22 mouse cellular contexts compared by ENCODE assay signal in the genomic region with DNA sequence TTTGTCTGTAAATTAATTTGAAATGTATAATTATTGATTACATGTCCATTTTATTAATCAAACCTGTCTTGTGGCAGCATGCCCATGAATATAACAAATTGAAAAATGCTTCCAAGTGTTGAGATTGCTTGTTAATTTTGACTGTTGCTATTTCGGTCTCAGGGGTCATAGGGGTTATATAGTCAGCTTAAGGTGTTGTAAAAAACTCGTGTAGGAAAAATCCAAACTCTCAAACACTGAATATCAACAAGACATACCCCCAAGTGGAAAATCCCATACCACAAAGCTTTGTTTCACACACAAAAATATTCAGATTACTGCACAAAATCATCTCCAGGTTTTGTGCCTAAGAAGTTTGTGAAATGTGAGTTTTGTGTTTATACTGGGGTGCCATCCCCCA. TPM values are rescaled to one million over a fixed set of nuclear protein-coding genes. Genes with fewer than 3 reads are reported as not detected.
"Had no signal": no experiment of that assay in that cellular context is flagged by ENCODE, and none has a peak within 500 bp of the region (broad histone marks: within the 10 kb centered on the region; RNA-seq: fewer than 3 reads in every experiment).

No protein-coding gene starts in this region.

- H3K9ac ChIP-seq: embryonic facial prominence, embryonic 12.5 days; embryonic facial prominence, embryonic 13.5 days; embryonic facial prominence, embryonic 15.5 days; forebrain, embryonic 12.5 days; forebrain, embryonic 13.5 days; forebrain, embryonic 15.5 days; forebrain, postnatal 0 days had no signal

- H3K4me2 ChIP-seq: embryonic facial prominence, embryonic 12.5 days; embryonic facial prominence, embryonic 13.5 days; embryonic facial prominence, embryonic 15.5 days; forebrain, embryonic 12.5 days; forebrain, embryonic 13.5 days; forebrain, embryonic 15.5 days had no signal

- DNase-seq: embryo, embryonic 11 days; gastrocnemius, adult 2 months; gastrocnemius, postnatal 10 days; gastrocnemius, postnatal 14 days; gastrocnemius, postnatal 25 days; gastrocnemius, postnatal 36 days; heart, adult 18-20 months; heart, adult 2 months had no signal

- H3K27ac ChIP-seq: embryonic facial prominence, embryonic 10.5 days; embryonic facial prominence, embryonic 12.5 days; embryonic facial prominence, embryonic 13.5 days; embryonic facial prominence, embryonic 15.5 days; forebrain, embryonic 10.5 days; forebrain, embryonic 12.5 days; forebrain, embryonic 13.5 days; forebrain, embryonic 15.5 days; gastrocnemius, adult 2 months; heart, adult 2 months; heart, embryonic 10.5 days had no signal

- H3K9me3 ChIP-seq: embryonic facial prominence, embryonic 10.5 days; embryonic facial prominence, embryonic 12.5 days; embryonic facial prominence, embryonic 13.5 days; embryonic facial prominence, embryonic 15.5 days; forebrain, embryonic 10.5 days; forebrain, embryonic 12.5 days; forebrain, embryonic 13.5 days; forebrain, embryonic 15.5 days; heart, embryonic 10.5 days had no signal

- H3K4me1 ChIP-seq: embryonic facial prominence, embryonic 12.5 days; embryonic facial prominence, embryonic 15.5 days; forebrain, embryonic 12.5 days; heart, embryonic 10.5 days had no signal

- H3K4me3 ChIP-seq: embryonic facial prominence, embryonic 10.5 days; embryonic facial prominence, embryonic 12.5 days; embryonic facial prominence, embryonic 13.5 days; embryonic facial prominence, embryonic 15.5 days; erythroblast, embryonic 14.5 days; forebrain, embryonic 10.5 days; forebrain, embryonic 12.5 days; forebrain, embryonic 13.5 days; forebrain, embryonic 15.5 days; gastrocnemius, adult 2 months; heart, adult 2 months; heart, embryonic 10.5 days had no signal

- H3K36me3 ChIP-seq: embryonic facial prominence, embryonic 10.5 days; embryonic facial prominence, embryonic 12.5 days; embryonic facial prominence, embryonic 13.5 days; embryonic facial prominence, embryonic 15.5 days; forebrain, embryonic 10.5 days; forebrain, embryonic 12.5 days; forebrain, embryonic 15.5 days; heart, embryonic 10.5 days had no signal

- H3K27me3 ChIP-seq: embryonic facial prominence, embryonic 12.5 days; embryonic facial prominence, embryonic 13.5 days; embryonic facial prominence, embryonic 15.5 days; forebrain, embryonic 12.5 days; forebrain, embryonic 13.5 days; forebrain, embryonic 15.5 days had no signal

- ATAC-seq: forebrain, embryonic 13.5 days; forebrain, embryonic 14.5 days had no signal

RNA-seq across cellular contexts. Expression of gene Rtn1, which starts 18.5 kb away (rescaled TPM):
- total RNA-seq: common myeloid progenitor, adult 5-6 weeks; granulocyte monocyte progenitor cell, adult 5-6 weeks had no signal

RNA-seq across cellular contexts. Expression of gene Lrrc9, which starts 51.3 kb away (rescaled TPM):
- polyA plus RNA-seq: erythroblast, embryonic 14.5 days had no signal
